Mouse (Mus musculus) lung, adult 2 months (tissue): ENCODE measurements around the gene Dpagt1. TPM values are rescaled to one million over a fixed set of nuclear protein-coding genes. Genes with fewer than 3 reads are reported as not detected.
"Not testable (repeated sequence)": the region's sequence is repeated elsewhere in the genome, so short reads cannot be mapped to it uniquely, and the experiment has no call there.

Experiments
- DNase-seq: peaks from one replicate; pipeline ENCODE4 v3.0.0; 2022
- H3K4me1 ChIP-seq: fragments of 200-500 bp; 2 replicates; pipeline ENCODE4 v1.6.1; 2011; ENCODE audit warnings: low read length; ENCODE audit not compliant: control insufficient read depth, insufficient read depth
- H3K4me3 ChIP-seq: fragments of 200-500 bp; replicated peaks from 2 replicates; pipeline ENCODE3; 2011; ENCODE audit warnings: low read depth, mild to moderate bottlenecking, control low read depth, low read length; ENCODE audit errors: extremely low read depth
- CTCF ChIP-seq: fragments of 200-500 bp; IDR thresholded peaks from 2 replicates; pipeline ENCODE4 v1.5.1; 2011; ENCODE audit warnings: mild to moderate bottlenecking, low read length, control low read depth; ENCODE audit not compliant: insufficient read depth
- POLR2A ChIP-seq: fragments of 200-500 bp; IDR thresholded peaks from 2 replicates; pipeline ENCODE4 v1.6.1; 2011; ENCODE audit warnings: low read depth, mild to moderate bottlenecking, control low read depth, low read length, borderline replicate concordance; ENCODE audit errors: extremely low read depth
- WGBS: fragments of 180-500 bp; shearing (Covaris S2); methylation state at CpG from one replicate; pipeline ENCODE4 v1.1.7; 2018; 5-methylcytosine and 5-hydroxymethylcytosine counted together
- polyA plus RNA-seq: library from polyadenylated mRNA; depleted of rRNA; stranded (reverse); fragments of >200 nt; gene quantifications from 2 replicates; pipeline ENCODE4 v1.2.3, GENCODE M21; 2012; rRNA removed

Gene Dpagt1
- polyA plus RNA-seq, result 50.0 and 58.7 TPM in 2 replicates

DNA sequence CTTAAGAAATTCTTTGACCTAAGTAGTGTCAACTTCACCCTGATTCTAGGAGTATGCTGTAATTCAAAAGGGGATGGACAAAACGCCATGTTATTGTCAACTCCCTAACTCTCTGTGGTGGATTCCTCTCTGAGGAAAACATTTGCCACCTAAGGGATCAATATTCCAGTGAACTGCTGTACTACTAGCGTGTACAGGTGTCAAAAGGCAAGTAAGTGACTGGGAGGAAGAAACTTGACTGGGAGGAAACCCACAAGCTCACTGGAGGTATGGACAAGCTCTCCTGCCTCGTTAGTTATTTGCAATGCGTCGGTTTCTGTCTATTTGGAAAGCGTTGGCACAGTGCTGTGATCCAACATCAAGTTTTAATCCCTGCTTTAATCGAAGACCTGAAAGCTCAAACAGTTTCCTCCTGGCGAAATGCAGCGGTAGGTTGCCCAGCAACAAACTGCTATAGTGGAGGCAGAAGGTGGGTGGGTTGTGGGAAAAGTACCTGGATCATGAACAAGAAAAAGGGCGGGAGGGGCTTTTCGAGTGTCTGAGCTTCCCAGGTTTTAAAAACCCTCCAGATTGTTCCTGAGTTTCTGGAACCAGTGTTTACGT lies at the start of gene Dpagt1:
TSS of gene Dpagt1 (plus strand) at position 252 of the 603 bp plus-strand sequence.
- DNase-seq, result no peak
- H3K4me1 ChIP-seq, result peaks cover 8% of the 10 kb centered on the region; the same call in 1 of the 2 replicates
- TF ChIP-seq CTCF, result no peak
- TF ChIP-seq POLR2A, result no peak
- WGBS, result 2% methylated on average over 12 of the region's 12 CpGs
- H3K4me3 ChIP-seq, result peak within 1 kb of the TSS; percentile 82

GRCm38 (mm10) chr9:44283183-44283582 lies 42.6 kb upstream of the Dpagt1 start:
- H3K4me1 ChIP-seq, result peaks cover 4% of the 10 kb centered on the region; the same call in 1 of the 2 replicates
- TF ChIP-seq POLR2A (no peak), CTCF (no peak)
- no peak for DNase-seq
- no peak overlapping the region for H3K4me3 ChIP-seq
- WGBS, result 54% methylated on average over 5 of the region's 5 CpGs

DNA sequence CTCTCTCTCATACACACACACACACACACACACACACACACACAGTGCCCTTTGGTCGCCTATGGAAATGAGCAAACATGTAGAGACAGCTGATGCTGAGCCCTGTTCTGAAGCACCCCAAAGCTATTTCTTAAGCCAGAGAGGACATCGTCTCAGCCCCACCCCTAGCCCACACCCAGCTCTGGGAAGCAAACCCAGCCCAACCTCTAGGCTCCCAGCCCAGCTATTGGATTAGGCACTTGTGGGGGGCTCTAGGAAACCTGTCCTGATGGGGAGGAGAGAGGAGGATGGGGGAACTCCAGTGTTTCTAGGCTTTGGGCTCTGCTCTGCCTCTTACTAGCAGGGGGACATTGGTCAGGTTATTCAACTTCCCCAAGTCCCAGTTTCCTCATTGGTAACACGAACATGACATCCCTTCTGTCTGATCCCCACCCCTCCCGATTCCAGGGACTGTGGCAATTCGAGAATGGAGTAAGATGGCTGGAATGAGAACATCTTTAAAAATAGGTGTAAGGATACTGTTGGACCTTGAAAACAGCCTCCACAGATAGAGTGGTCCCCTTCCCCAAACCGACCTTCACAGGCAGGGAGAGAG lies 39.5 kb upstream of the Dpagt1 start:
- Histone ChIP-seq H3K4me1 (peaks cover 4% of the 10 kb centered on the region; the same call in 1 of the 2 replicates), H3K4me3 (no peak overlapping the region)
- DNase-seq, result no peak
- 28% methylated on average over 6 of the region's 6 CpGs for WGBS
- no peak for TF ChIP-seq POLR2A
- TF ChIP-seq CTCF, result no peak

DNA sequence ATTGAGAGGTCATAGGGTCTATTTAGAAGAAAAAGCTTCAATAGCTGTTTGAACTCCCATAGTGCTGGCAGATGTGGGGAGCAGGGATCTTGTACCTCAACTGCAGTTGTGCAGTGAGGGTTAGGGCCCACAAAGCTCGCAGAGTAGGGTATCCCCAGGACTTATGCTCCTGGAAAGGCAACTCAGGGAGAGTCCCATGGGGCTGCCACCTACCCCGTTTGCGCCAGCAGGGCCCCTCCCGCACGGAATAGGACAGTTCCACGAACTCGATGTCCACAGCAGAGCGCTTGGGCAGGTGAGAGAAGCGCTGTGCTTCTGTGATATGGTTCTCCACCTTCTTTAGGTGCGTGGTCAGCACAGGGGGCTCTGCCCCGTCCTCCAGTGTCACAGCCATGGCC lies 38.8 kb upstream of the Dpagt1 start:
- TF ChIP-seq CTCF, result no peak
- no peak for TF ChIP-seq POLR2A
- Histone ChIP-seq H3K4me3 (no peak overlapping the region), H3K4me1 (peaks cover 4% of the 10 kb centered on the region; the same call in 1 of the 2 replicates)
- WGBS, result 23% methylated on average over 11 of the region's 11 CpGs
- no peak for DNase-seq

- Histone ChIP-seq H3K4me3 (peak overlapping the region; percentile 47), H3K4me1 (peaks cover 4% of the 10 kb centered on the region; the same call in 1 of the 2 replicates)
- DNase-seq, result no peak
- WGBS, result 3% methylated on average over 47 of the region's 47 CpGs
- TF ChIP-seq POLR2A (no peak), CTCF (no peak)
These were observed 38.3 kb upstream of the Dpagt1 start for GRCm38 (mm10) chr9:44287401-44288075.

DNA sequence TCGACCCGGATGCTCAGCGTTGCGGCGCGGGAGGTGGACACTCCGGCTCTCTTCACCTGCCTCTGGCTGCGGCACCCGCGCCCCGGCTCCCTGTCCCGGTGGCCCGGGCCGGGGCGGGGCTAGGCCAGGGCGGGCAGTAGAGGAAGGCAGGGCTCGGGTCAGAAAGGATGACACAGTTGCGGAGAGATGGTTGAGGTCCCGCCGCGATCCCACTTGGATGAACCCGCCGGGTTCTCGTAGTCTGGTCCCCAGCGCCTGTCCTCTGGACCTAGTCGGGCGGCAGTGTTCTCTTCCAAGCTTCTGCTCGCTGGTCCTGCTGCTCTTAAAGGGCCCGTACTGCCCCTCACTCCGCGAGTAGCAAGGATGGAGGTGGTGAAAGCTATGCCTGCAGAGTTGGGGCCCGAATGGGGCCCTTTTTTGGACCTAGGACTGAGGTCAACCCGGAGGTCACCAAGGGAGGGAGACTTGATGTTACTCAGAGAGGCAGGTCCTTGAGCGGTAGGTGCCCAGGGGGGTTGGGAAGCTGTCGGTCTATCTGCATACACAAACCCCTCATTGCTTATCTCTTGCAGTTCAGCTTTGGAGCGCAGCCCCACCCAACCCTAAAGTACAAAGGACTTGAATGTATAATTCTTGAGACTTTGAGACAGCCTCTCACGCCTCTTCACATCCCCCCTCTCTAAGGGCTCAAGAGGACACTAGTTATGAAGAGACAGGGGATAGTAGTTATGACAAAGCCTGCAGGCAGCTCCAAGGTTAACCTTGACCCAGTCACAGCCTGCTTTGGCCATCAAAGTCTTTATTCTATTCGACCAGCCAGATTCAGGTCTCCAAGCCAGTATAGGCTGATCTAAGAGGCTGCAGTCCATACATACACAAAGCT lies 37.5 kb upstream of the Dpagt1 start, which contains the start of gene Abcg4:
TSS of gene Abcg4 (minus strand) at position 540 of the 883 bp plus-strand sequence.
- WGBS, result 2% methylated on average over 38 of the region's 38 CpGs
- H3K4me1 ChIP-seq, result peaks cover 4% of the 10 kb centered on the region; the same call in 1 of the 2 replicates
- no peak for TF ChIP-seq POLR2A
- TF ChIP-seq CTCF, result no peak
- DNase-seq, result no peak
- peak within 1 kb of the TSS; percentile 47 for H3K4me3 ChIP-seq

DNA sequence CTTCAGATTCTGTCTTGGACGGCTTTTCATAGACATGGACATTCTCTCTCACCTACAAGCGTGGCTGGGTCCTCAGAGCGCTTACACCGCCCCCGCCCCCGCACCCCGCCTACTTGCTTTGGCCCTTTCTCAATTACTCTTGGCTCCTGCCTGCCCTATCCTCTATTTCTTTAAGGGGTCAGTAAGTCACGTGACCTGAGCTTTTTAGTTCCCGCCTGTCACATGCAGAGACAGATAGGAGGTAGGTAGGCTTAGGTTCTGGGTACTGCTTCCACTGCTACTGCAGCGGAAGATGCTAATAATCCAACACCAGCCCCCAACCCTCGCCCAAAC lies 36.9 kb upstream of the Dpagt1 start:
- Histone ChIP-seq H3K4me3 (no peak overlapping the region), H3K4me1 (peaks cover 4% of the 10 kb centered on the region; the same call in 1 of the 2 replicates)
- WGBS, result 25% methylated on average over 11 of the region's 11 CpGs
- TF ChIP-seq POLR2A (no peak), CTCF (no peak)
- DNase-seq, result no peak

DNA sequence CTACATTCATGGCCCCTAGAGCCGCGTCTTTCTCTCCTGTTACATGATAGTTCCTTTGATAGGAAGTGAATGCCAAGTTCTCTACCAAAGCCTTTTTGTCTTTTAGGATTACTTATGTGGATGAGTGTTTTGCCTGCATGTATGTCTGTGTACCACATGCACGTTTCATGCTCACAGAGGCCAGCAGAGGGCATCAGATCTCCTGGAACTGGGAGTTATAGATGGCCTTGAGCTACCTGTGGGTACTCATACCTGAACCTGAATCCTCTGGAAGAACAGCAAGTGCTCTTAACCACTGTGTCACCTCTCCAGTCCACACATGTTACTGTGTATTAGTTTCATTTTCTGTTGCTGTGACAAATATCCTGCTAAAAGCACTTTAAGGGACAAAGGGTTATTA lies 33.3 kb upstream of the Dpagt1 start:
- DNase-seq, result peak; percentile 46
- TF ChIP-seq POLR2A (no peak), CTCF (peak; percentile 63)
- peaks cover under 1% of the 10 kb centered on the region; the same call in 1 of the 2 replicates for H3K4me1 ChIP-seq
- 68% methylated on average over 3 of the region's 3 CpGs for WGBS
- H3K4me3 ChIP-seq, result no peak overlapping the region

GRCm38 (mm10) chr9:44300001-44300400 lies 25.8 kb upstream of the Dpagt1 start:
- not testable (repeated sequence) for H3K4me3 ChIP-seq, DNase-seq, H3K4me1 ChIP-seq
- 95% methylated on average over 3 of the region's 3 CpGs for WGBS
